Mouse (Mus musculus) kidney, adult 2 months (tissue): Measurements from ENCODE around the gene Slc25a11.

Experiments used
- CTCF ChIP-seq: fragments of 200-500 bp; conservative IDR thresholded peaks from 2 replicates; pipeline ENCODE4 v1.5.1; 2011; ENCODE audit warnings: low read depth, mild to moderate bottlenecking, control low read depth, low read length, moderate library complexity, mixed read lengths; ENCODE audit not compliant: insufficient read depth, insufficient read length
- POLR2A ChIP-seq: fragments of 200-500 bp; IDR thresholded peaks from one replicate; pipeline ENCODE4 v1.6.1; 2011; ENCODE audit warnings: low read depth, low read length, control low read depth

GRCm38 (mm10) chr11:70637764-70638163, 9.5 kb downstream of the Slc25a11 start:
- no peak for TF ChIP-seq CTCF
- no peak for TF ChIP-seq POLR2A
